Mouse (Mus musculus) intestine, embryonic 15.5 days (tissue): ENCODE results near the gene Arid1b. TPM values are rescaled to one million over a fixed set of nuclear protein-coding genes. Genes with fewer than 3 reads are reported as not detected.

Experiments used
- ATAC-seq: fragments of 200-750 bp; cut with Nextera tagmentation; 2 replicates; pipeline ENCODE4 v1.8.0; 2017; ENCODE audit warnings: moderate TSS enrichment, moderate library complexity
- H3K27ac ChIP-seq: fragments of 300-500 bp; sonication (generic); 2 replicates; pipeline ENCODE4 v1.5.1; 2015; ENCODE audit warnings: mild to moderate bottlenecking, inconsistent platforms
- H3K27me3 ChIP-seq: fragments of 300-500 bp; sonication (generic); replicated peaks from 2 replicates; pipeline ENCODE4 v1.6.1; 2015; ENCODE audit warnings: inconsistent platforms
- H3K36me3 ChIP-seq: fragments of 300-500 bp; sonication (generic); 2 replicates; pipeline ENCODE4 v1.6.1; 2015; ENCODE audit warnings: inconsistent platforms
- H3K4me1 ChIP-seq: fragments of 300-500 bp; sonication (generic); replicated peaks from 2 replicates; pipeline ENCODE4 v1.6.1; 2015; ENCODE audit warnings: inconsistent platforms
- H3K4me2 ChIP-seq: fragments of 300-500 bp; sonication (generic); replicated peaks from 2 replicates; pipeline ENCODE4 v1.6.1; 2015; ENCODE audit warnings: mild to moderate bottlenecking, inconsistent platforms
- H3K4me3 ChIP-seq: fragments of 300-500 bp; sonication (generic); replicated peaks from 2 replicates; pipeline ENCODE4 v1.5.1; 2015; ENCODE audit warnings: inconsistent platforms
- H3K9ac ChIP-seq: fragments of 300-500 bp; sonication (generic); 2 replicates; pipeline ENCODE4 v1.6.1; 2015; ENCODE audit warnings: inconsistent platforms
- H3K9me3 ChIP-seq: fragments of 300-500 bp; sonication (generic); 2 replicates; pipeline ENCODE4 v1.6.1; 2016; ENCODE audit warnings: inconsistent platforms
- WGBS: fragments of 180-500 bp; shearing (Covaris S2); methylation state at CpG from one replicate; pipeline ENCODE4 v1.1.7; 2015; 5-methylcytosine and 5-hydroxymethylcytosine counted together
- polyA plus RNA-seq: library from polyadenylated mRNA; unstranded; fragments of >200 nt; fragmentation: Nextera tagmentation; extraction: Ambion mirVana; gene quantifications from 2 replicates; pipeline ENCODE4 v1.2.1, GENCODE M21; 2015

Gene Arid1b
- polyA plus RNA-seq, 1 experiment from 2014 or later: 9.1 TPM

DNA sequence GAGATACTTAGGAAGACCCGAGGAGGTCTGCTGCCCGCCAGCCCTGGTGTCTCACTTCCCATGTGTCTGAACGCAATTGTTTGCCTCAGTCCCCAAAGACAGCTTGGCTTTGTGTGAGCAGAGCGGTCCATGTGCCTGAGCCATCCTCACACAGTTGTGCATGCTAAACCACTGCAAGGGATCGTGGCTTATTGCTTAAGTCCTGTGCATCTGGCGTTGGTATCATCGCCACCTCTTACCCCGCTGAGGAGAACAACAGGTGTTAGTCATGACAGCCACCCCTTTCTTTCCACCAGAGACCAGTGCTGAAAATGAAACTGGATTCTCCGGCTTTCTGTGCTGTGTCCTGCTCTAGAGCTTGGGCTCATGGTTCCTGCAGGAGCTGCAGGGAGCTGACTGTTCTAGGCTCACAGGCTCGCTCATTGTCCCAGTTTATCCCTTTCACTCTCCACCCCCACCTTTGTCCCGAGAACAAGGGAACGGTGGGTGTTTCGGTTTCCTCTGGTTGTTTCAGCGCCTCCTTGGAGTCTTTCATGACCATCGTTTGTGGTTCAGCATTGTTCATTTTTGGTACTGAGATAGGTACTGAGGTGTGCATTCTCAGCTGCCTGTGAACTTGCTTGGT is 171.2 kb downstream of the Arid1b start:
- H3K9me3 ChIP-seq: no peaks in the 10 kb centered on the region
- H3K9ac ChIP-seq: no peak overlapping the region
- H3K27ac ChIP-seq: no peak overlapping the region
- no peak for ATAC-seq
- no peak overlapping the region for H3K4me2 ChIP-seq
- 79% methylated on average over 15 of the region's 15 CpGs for WGBS
- H3K4me1 ChIP-seq: peaks cover 21% of the 10 kb centered on the region
- no peaks in the 10 kb centered on the region for H3K27me3 ChIP-seq
- H3K4me3 ChIP-seq: no peak overlapping the region
- H3K36me3 ChIP-seq: no peaks in the 10 kb centered on the region

DNA sequence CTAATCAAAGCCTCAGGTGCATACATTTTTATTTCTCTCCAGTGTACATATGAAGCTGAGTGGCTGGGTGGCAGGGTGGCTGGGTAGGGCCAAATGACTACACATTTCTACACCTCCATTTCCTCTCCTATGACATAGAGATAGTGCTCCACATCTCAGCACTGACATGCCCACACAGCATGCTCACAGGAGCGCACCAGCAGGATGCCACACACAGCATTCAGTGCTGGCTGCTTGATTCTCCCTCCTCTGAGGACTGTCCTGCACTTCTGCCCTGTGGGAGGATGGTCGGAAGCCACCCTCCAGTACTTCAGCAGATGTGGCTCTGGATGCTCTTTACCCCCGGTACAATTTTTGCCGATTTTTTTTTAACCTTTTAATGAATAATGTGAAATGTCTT is 172.0 kb downstream of the Arid1b start:
- no peaks in the 10 kb centered on the region for H3K9me3 ChIP-seq
- no peak overlapping the region for H3K9ac ChIP-seq
- H3K36me3 ChIP-seq: no peaks in the 10 kb centered on the region
- H3K4me3 ChIP-seq: no peak overlapping the region
- no peak overlapping the region for H3K27ac ChIP-seq
- peaks cover 21% of the 10 kb centered on the region for H3K4me1 ChIP-seq
- no peaks in the 10 kb centered on the region for H3K27me3 ChIP-seq
- no peak for ATAC-seq
- WGBS: 95% methylated on average over 4 of the region's 4 CpGs
- H3K4me2 ChIP-seq: no peak overlapping the region

DNA sequence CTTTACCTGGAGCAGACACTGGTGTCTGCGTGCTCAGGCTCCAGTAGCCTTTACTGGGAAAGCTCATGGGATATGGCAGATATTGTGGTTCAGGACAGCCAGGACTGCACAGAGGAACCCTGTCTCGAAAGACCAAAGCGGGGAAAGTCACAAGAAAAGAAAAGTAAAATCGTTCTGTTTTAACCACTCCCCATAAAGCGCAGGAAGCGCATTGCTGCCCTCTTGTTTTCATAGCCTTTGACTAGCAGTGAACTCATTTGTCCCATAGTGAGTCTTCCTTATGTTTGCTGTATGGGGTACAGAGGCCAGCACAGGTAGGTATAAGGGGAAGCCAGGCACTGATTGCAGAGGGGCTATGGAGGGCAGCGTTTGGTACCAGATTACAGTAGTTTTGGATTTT is 173.9 kb downstream of the Arid1b start:
- Histone ChIP-seq H3K9ac (no peak overlapping the region), H3K36me3 (no peaks in the 10 kb centered on the region), H3K9me3 (no peaks in the 10 kb centered on the region), H3K27me3 (no peaks in the 10 kb centered on the region), H3K4me3 (no peak overlapping the region), H3K4me1 (peaks cover 17% of the 10 kb centered on the region), H3K27ac (no peak overlapping the region), H3K4me2 (no peak overlapping the region)
- 81% methylated on average over 7 of the region's 7 CpGs for WGBS
- ATAC-seq: no peak

DNA sequence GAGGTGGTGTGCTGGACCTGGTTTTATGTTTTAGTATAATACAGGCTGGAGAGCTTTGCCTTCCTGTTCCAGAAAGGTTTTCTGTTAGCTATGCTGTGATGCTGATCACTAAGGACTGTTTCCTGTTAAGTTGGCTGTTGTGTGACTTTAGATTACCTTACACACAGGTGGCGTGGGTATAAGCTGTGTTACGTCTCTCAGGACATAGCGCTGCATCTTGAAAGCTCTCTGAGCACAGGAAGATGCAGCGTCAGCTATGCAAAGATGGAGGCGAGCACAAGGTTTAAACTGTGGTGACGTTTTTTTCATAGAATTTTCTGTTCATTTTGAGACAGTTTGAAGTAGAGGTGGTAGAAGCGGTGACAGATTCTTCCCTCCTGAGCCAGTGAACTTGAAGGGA is 174.5 kb downstream of the Arid1b start:
- no peak for ATAC-seq
- peaks cover 11% of the 10 kb centered on the region for H3K4me1 ChIP-seq
- no peak overlapping the region for H3K9ac ChIP-seq
- no peak overlapping the region for H3K27ac ChIP-seq
- WGBS: 88% methylated on average over 7 of the region's 7 CpGs
- no peak overlapping the region for H3K4me2 ChIP-seq
- no peaks in the 10 kb centered on the region for H3K9me3 ChIP-seq
- H3K36me3 ChIP-seq: no peaks in the 10 kb centered on the region
- no peak overlapping the region for H3K4me3 ChIP-seq
- no peaks in the 10 kb centered on the region for H3K27me3 ChIP-seq

DNA sequence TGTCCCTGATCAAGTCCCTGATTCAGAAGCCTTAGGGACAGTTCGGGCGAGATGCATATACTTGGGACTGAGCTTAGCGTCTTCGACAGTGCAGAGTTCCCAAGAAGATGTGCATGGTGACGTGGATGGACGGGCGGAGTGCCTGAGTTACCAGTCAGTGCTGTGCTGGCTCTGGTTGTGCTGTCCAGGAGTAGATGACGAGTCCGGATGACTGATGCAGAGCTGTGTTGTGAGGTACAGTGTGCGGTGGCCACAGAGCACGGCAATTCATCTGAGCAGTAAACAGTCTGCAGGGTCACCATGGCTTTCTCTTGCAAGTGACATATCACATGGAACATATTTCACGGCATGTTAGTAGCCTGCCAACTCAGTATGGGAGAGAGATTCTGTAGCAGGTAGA is 176.2 kb downstream of the Arid1b start:
- no peak overlapping the region for H3K27ac ChIP-seq
- WGBS: 92% methylated on average over 12 of the region's 12 CpGs
- H3K36me3 ChIP-seq: no peaks in the 10 kb centered on the region
- H3K4me1 ChIP-seq: peaks cover 7% of the 10 kb centered on the region
- ATAC-seq: no peak
- no peak overlapping the region for H3K9ac ChIP-seq
- no peaks in the 10 kb centered on the region for H3K9me3 ChIP-seq
- no peaks in the 10 kb centered on the region for H3K27me3 ChIP-seq
- H3K4me3 ChIP-seq: no peak overlapping the region
- no peak overlapping the region for H3K4me2 ChIP-seq

DNA sequence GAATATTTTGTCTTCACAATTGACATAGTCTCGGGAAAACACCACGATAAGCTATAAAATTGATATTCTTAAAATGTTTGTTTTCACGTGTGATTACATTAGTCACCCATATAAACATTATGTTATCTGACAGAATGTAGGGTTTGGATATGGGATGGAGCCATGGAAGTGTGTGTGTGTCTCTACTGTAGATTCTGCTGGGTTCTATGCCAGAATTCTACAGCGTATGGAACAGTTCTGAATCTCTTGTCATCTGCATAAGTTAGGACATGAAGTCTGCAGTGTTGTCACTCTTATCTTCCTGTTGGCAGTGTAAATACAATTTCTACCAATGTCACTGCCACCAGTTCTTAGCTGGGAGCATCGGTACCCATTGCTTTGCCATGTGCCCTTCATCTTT is 177.3 kb downstream of the Arid1b start:
- Histone ChIP-seq H3K27me3 (no peaks in the 10 kb centered on the region), H3K9me3 (no peaks in the 10 kb centered on the region), H3K4me2 (no peak overlapping the region), H3K9ac (no peak overlapping the region), H3K4me3 (no peak overlapping the region), H3K27ac (no peak overlapping the region), H3K36me3 (no peaks in the 10 kb centered on the region), H3K4me1 (peaks cover 14% of the 10 kb centered on the region)
- WGBS: 79% methylated on average over 5 of the region's 5 CpGs
- ATAC-seq: no peak

- no peak for ATAC-seq
- H3K27me3 ChIP-seq: no peaks in the 10 kb centered on the region
- H3K4me1 ChIP-seq: peaks cover 18% of the 10 kb centered on the region
- no peak overlapping the region for H3K27ac ChIP-seq
- WGBS: 83% methylated on average over 6 of the region's 6 CpGs
- H3K9ac ChIP-seq: no peak overlapping the region
- H3K36me3 ChIP-seq: no peaks in the 10 kb centered on the region
- no peaks in the 10 kb centered on the region for H3K9me3 ChIP-seq
- no peak overlapping the region for H3K4me3 ChIP-seq
- no peak overlapping the region for H3K4me2 ChIP-seq
These were observed 180.4 kb downstream of the Arid1b start for GRCm38 (mm10) chr17:5174426-5175020.

DNA sequence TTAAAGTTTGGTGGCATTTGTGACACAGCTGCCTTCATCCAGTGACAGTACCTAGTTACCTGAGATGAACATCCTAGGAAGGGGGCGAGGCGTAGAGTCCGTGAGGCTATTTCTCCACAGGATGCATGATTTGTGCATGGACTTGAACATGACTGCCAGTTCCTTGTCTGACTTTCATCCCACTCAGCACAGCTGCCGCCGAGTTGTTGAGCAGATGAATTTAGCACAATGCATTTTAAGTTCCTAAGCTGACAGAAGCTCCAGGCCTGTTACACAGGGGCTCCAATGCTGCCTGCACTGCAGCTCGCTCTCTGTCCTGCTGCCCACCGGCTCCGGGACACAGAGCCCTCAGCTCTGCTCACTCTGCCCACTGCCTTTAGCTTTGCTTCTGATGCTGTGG is 181.4 kb downstream of the Arid1b start:
- H3K27ac ChIP-seq: no peak overlapping the region
- no peak overlapping the region for H3K4me3 ChIP-seq
- H3K4me1 ChIP-seq: peaks cover 23% of the 10 kb centered on the region
- no peaks in the 10 kb centered on the region for H3K36me3 ChIP-seq
- no peaks in the 10 kb centered on the region for H3K27me3 ChIP-seq
- no peak overlapping the region for H3K4me2 ChIP-seq
- no peak for ATAC-seq
- no peaks in the 10 kb centered on the region for H3K9me3 ChIP-seq
- no peak overlapping the region for H3K9ac ChIP-seq
- 81% methylated on average over 8 of the region's 8 CpGs for WGBS

DNA sequence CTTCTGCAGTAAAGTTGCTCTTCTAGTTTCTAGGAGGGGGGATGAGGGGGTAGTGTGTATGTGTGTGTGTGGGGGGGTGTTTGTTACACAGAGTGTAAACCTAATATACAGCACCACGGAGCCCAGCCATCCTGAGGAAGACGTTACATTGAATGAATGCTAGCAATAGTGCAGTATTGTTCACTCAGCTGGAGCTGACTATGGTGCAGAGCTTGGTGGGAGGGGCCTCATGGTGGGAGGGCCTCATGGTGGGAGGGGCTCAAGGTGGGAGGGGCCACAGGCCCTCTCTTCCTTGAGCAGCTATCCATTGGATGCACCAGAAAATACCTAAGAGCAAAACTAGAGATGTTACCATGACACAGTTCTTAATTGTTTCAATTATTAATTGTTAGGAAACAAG is 182.2 kb downstream of the Arid1b start:
- 68% methylated on average over 2 of the region's 2 CpGs for WGBS
- no peak overlapping the region for H3K4me3 ChIP-seq
- no peak overlapping the region for H3K27ac ChIP-seq
- no peak overlapping the region for H3K9ac ChIP-seq
- no peaks in the 10 kb centered on the region for H3K27me3 ChIP-seq
- H3K9me3 ChIP-seq: no peaks in the 10 kb centered on the region
- peaks cover 23% of the 10 kb centered on the region for H3K4me1 ChIP-seq
- no peaks in the 10 kb centered on the region for H3K36me3 ChIP-seq
- peak; percentile 66 for ATAC-seq
- no peak overlapping the region for H3K4me2 ChIP-seq

DNA sequence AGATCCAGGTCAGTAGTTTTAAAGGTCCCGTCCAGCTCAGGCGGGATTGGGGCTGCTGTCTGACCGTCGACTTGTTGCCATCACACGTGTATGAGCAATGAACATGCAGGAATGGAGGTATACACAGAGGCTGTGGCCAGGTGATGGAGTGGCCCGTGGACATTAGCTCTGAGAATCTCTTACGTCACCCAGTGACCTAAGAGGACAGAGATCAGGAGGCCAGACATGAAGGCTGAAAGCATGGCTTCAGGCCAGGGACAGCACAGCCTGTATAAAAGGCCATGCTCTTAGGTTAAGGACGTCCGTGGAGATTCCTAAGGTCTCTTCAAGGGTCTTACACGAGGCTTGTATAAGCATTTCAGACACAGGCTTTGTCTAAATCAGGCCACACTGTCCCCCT is 184.4 kb downstream of the Arid1b start:
- H3K4me2 ChIP-seq: no peak overlapping the region

GRCm38 (mm10) chr17:5179004-5179403 is 184.9 kb downstream of the Arid1b start:
- no peak overlapping the region for H3K4me2 ChIP-seq
- H3K27ac ChIP-seq: no peak overlapping the region; the same call in 1 of the 2 replicates
- no peaks in the 10 kb centered on the region for H3K27me3 ChIP-seq
- H3K9ac ChIP-seq: no peak overlapping the region
- WGBS: 45% methylated on average over 7 of the region's 7 CpGs
- ATAC-seq: no peak
- no peaks in the 10 kb centered on the region for H3K36me3 ChIP-seq
- H3K4me3 ChIP-seq: no peak overlapping the region
- H3K4me1 ChIP-seq: peaks cover 20% of the 10 kb centered on the region; the same call in 1 of the 2 replicates
- H3K9me3 ChIP-seq: no peaks in the 10 kb centered on the region

More for the DNA sequence above, 184.4 kb downstream of the Arid1b start:
- 78% methylated on average over 10 of the region's 10 CpGs for WGBS
- no peaks in the 10 kb centered on the region for H3K9me3 ChIP-seq
- no peaks in the 10 kb centered on the region for H3K27me3 ChIP-seq
- no peak overlapping the region for H3K9ac ChIP-seq
- H3K4me3 ChIP-seq: no peak overlapping the region
- peaks cover 20% of the 10 kb centered on the region; the same call in 1 of the 2 replicates for H3K4me1 ChIP-seq
- H3K27ac ChIP-seq: no peak overlapping the region
- no peaks in the 10 kb centered on the region for H3K36me3 ChIP-seq
- ATAC-seq: no peak

- H3K4me2 ChIP-seq: no peak overlapping the region
- H3K9ac ChIP-seq: no peak overlapping the region
- H3K4me1 ChIP-seq: peaks cover 20% of the 10 kb centered on the region; the same call in 1 of the 2 replicates
- H3K9me3 ChIP-seq: no peaks in the 10 kb centered on the region
- 61% methylated on average over 5 of the region's 5 CpGs for WGBS
- H3K27ac ChIP-seq: no peak overlapping the region; the same call in 1 of the 2 replicates
- ATAC-seq: no peak
- no peaks in the 10 kb centered on the region for H3K36me3 ChIP-seq
- H3K4me3 ChIP-seq: no peak overlapping the region
- H3K27me3 ChIP-seq: no peaks in the 10 kb centered on the region
These were observed 185.3 kb downstream of the Arid1b start for GRCm38 (mm10) chr17:5179412-5179811.

GRCm38 (mm10) chr17:5179925-5180525 is 185.9 kb downstream of the Arid1b start:
- H3K27me3 ChIP-seq: no peaks in the 10 kb centered on the region
- no peak overlapping the region for H3K9ac ChIP-seq
- H3K4me3 ChIP-seq: no peak overlapping the region
- no peaks in the 10 kb centered on the region for H3K9me3 ChIP-seq
- H3K27ac ChIP-seq: no peak overlapping the region
- H3K4me1 ChIP-seq: peaks cover 20% of the 10 kb centered on the region; the same call in 1 of the 2 replicates
- 88% methylated on average over 4 of the region's 4 CpGs for WGBS
- no peak overlapping the region for H3K4me2 ChIP-seq
- ATAC-seq: peak; percentile 37; the same call in 1 of the 2 replicates
- H3K36me3 ChIP-seq: no peaks in the 10 kb centered on the region
